Mouse (Mus musculus): ENCODE data around the gene Ms4a12. TPM values are rescaled to one million over a fixed set of nuclear protein-coding genes. Genes with fewer than 3 reads are reported as not detected.
A peak's percentile ranks its signal among the peaks of the same experiment; 100 is the strongest.
"Not testable (repeated sequence)": the region's sequence is repeated elsewhere in the genome, so short reads cannot be mapped to it uniquely, and the experiment has no call there.

The Ms4a12 gene
- total RNA-seq (2021): not detected

DNA sequence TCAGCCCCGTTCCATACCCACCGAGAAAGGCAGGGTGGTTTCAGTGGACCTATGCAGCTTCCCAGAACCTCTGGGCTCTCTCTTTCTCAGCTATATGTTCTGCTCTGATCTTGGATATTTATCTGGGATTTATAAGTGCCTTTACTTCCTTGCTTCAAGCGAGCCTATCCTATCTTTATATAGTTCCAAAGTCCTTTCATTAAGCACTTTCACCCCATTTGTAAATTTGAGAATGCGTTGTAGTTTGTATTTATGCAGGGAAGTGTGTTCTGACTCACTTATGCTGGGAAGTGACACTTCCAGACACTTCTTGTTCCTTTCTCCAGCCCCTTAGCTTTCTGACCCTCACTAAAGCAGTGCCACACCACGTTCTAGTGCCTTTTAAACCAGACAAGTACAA is at the start of gene Ms4a12:
Gene Ms4a12, minus strand, starts transcription at position 101 of the 400 bp plus-strand sequence.
- intact Hi-C loops (cut with DNase I): no loop called here
- no peak for DNase-seq (ENCODE audit: low spot score in 2 of 2)

DNA sequence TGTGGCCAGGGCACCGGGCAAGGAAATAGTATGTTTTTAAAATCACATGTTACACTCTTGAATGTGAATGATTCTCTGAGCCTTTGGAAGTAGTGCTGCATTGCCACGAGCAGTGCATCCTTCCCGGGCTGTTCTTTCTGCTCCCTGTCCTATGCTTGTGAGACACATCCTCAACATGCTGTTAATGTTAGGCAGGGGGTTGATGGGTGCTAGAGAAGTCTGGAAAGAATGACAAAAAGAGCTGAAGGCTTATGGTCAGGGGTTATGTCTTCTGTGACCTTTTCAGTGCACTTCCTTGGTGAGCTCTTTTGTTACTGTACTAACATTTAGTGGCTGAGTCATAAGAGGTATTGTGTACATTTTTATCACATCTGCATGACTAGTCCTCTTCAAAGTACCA is 48.0 kb upstream of the Ms4a12 start:
- DNase-seq (ENCODE audit: low spot score in 2 of 2): no peak
- intact Hi-C loops (cut with DNase I): no loop called here

- intact Hi-C loops (cut with DNase I): no loop called here
- no peak for DNase-seq (ENCODE audit: low spot score in 2 of 2)
Measured at GRCm38 (mm10) chr19:11276431-11276830, 44.2 kb upstream of the Ms4a12 start.

DNA sequence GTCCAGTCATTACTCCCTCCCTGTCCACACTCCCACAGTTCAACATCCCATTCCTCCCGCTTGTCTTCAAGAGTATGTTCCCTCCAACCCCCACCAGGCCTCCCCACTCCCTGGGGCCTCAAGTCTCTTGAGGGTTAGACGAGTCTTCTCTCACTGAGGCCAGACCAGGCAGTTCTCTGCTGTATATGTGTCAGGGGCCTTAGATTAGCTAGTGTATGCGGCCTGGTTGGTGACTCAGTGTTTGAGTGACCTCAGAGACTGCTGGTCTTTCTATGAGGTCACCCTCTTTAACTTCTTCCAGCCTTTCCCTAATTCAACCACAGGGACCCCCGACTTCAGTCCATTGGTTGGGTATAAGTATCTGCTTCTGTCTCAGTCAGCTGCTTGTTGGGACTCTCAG is 34.7 kb upstream of the Ms4a12 start:
- no peak for DNase-seq (ENCODE audit: low spot score in 2 of 2)
- intact Hi-C loops (cut with DNase I): no loop called here

- DNase-seq (ENCODE audit: low spot score in 2 of 2): no peak
- intact Hi-C loops (cut with DNase I): no loop called here
Measured at GRCm38 (mm10) chr19:11266052-11266845, 34.0 kb upstream of the Ms4a12 start, which contains the start of gene Ms4a1. TSS of gene Ms4a1 (minus strand) at chr19:11266241.

DNA sequence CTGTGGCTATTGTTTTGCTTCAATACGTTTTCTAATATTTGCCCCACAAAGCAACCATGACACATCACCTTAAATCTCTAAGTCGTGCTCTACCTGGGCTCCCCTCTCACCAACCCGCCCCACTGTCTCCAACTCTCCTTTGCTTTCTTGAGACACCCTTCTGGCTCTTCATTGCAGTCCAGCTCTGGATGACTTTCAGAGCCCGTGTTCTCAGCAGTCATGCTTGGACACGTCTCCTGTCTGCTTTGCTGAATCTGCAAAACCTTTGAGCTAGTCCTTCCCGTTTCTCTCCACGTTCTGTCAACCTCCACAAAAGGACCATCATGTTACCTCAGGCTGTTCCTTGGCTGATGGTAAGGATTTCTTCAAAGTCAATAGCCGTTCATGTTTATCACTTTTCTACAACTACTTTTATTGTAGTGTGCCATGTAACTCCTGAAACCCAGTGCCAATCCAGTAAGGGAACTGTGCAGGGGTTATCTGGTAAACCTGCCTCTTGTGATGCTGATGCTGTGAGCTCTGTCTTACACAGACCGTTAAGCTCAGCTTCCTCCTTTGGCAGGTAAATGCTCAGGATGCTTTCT is 32.4 kb upstream of the Ms4a12 start:
- intact Hi-C loops (cut with DNase I): no loop called here
- DNase-seq (ENCODE audit: low spot score in 2 of 2): no peak

- intact Hi-C loops (cut with DNase I): no loop called here
- DNase-seq (ENCODE audit: low spot score in 2 of 2): no peak
Measured at GRCm38 (mm10) chr19:11263549-11263948, 31.3 kb upstream of the Ms4a12 start.

GRCm38 (mm10) chr19:11262932-11263331 is 30.7 kb upstream of the Ms4a12 start:
- intact Hi-C loops (cut with DNase I); DNase-seq (ENCODE audit: low spot score in 2 of 2): not testable (repeated sequence)

DNA sequence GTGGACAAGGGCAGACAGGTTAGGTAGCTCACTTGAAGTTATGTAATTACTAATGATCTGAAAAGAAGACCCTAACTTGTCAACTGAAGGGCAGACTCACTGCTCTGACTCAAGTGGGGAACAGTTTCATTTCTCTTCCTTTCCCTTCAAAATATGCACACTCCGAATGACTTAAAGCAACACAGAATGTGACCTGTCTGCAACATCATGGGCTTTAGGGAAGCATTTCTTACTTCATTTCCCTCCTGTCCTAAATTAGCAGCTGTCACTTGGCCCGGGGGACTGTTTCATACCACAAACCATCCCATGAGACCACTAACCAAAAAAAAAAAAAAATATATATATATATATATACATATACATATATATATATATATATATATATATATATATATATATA is 29.3 kb upstream of the Ms4a12 start:
- intact Hi-C loops (cut with DNase I): no loop called here
- DNase-seq (ENCODE audit: low spot score in 2 of 2): no peak

- intact Hi-C loops (cut with DNase I): no loop called here
- no peak for DNase-seq (ENCODE audit: low spot score in 2 of 2)
Measured at GRCm38 (mm10) chr19:11244230-11244629, 12.0 kb upstream of the Ms4a12 start.

- no peak for DNase-seq (ENCODE audit: low spot score in 2 of 2)
- intact Hi-C loops (cut with DNase I): no loop called here
Measured at GRCm38 (mm10) chr19:11242560-11242959, 10.3 kb upstream of the Ms4a12 start.

- intact Hi-C loops (cut with DNase I): no loop called here
Measured at GRCm38 (mm10) chr19:11235820-11236219, 3.6 kb upstream of the Ms4a12 start.

DNA sequence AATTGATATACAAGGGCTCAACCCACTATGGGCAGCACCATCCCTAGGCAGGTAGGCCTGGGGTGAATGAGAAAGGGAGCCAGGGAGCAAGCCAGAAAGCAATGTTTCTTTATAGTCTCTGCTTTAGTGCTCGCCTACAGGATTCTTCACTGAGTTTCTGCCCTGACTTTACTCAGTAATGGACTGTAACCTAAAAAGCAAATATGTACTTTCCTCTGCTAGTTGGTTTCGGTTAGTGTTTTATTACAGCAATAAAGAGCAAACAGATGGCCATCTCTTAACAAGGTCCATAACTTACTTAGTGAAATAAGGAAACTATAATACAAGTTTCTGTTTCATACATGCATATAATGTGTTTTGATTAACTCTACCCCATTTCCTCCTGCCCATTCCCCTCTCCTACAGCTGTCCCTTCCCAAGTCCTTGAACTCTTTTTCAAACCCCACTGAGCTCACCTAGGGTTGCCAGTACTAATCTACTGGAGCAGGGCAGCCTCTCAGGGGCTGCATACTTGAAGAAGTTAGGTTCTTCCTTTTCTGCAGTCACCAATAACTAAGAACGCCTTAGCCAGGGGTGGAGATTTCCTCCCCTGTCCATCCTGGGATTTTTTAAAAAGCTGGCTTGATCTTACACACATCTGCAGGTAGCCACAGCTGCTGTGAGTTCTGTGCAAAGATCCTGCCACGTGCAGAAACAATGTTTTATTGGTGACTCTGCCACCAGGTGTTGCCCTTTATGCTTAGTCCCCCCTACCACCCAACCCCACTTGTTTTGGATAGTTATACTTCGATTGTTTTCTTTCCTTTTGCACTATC is 2.9 kb upstream of the Ms4a12 start:
- no peak for DNase-seq (ENCODE audit: low spot score in 2 of 2)
- intact Hi-C loops (cut with DNase I): no loop called here

More at GRCm38 (mm10) chr19:11235820-11236219, 3.6 kb upstream of the Ms4a12 start:
- no peak for DNase-seq (ENCODE audit: low spot score in 2 of 2)

- DNase-seq (ENCODE audit: low spot score in 2 of 2): no peak
- intact Hi-C loops (cut with DNase I): no loop called here
Measured at GRCm38 (mm10) chr19:11234244-11234643, 2.0 kb upstream of the Ms4a12 start.

- intact Hi-C loops (cut with DNase I): no loop called here
- DNase-seq (ENCODE audit: low spot score in 2 of 2): no peak
Measured at GRCm38 (mm10) chr19:11196546-11196945, 35.7 kb downstream of the Ms4a12 start, which contains the start of gene Ms4a13. TSS of gene Ms4a13 (minus strand) at chr19:11196737.

- intact Hi-C loops (cut with DNase I): no loop called here
- DNase-seq (ENCODE audit: low spot score in 2 of 2): no peak
Measured at GRCm38 (mm10) chr19:11192552-11192951, 39.7 kb downstream of the Ms4a12 start.

DNA sequence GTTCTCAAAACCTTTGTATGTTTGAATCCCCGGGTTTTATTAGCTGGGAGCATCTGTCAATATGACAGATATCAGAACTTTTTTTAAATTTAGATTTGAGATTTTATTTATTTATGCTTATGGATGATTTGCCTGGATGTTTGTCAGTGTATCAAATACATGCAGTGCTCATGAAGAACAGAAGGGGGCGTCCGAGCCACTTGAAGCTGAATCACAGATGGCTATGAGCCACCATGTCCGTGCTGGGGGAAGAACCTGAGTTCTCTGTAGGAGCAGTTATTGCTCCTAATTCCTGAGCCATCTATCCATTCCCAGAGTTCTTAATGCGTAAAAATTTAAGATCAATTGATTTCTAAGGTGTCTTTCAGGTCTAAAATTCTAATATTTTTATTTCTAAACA is 48.1 kb downstream of the Ms4a12 start:
- DNase-seq (ENCODE audit: low spot score in 2 of 2): peak in 1 of 2 experiments; percentile 2
- intact Hi-C loops (cut with DNase I): no loop called here

- no peak for DNase-seq (ENCODE audit: low spot score in 2 of 2)
Measured at GRCm38 (mm10) chr19:11177464-11177863, 54.8 kb downstream of the Ms4a12 start.

DNA sequence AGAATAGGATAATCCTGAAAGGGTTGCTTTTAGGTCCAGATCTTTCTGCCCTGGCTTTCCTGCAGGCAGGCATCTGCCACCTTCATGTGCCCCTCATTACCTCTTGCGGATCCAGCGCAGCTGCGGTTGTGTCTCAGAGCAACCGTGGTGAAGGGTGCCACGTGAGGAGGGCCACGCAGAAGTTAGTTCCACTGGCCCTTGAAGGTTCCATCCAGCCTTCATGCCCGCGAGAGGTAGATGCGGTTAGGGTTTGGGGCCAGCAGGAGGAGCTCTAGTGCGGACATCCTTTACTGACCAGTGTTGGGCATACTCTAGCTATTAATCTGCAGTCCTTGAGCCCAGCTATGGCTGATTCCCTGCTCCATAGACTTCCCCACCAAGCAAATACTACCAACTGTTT is 67.1 kb downstream of the Ms4a12 start, which contains the start of gene 1700025F22Rik:
Gene 1700025F22Rik, minus strand, starts transcription at position 149 of the 400 bp plus-strand sequence.
- DNase-seq (ENCODE audit: low spot score in 2 of 2): no peak
- intact Hi-C loops (cut with DNase I): no loop called here

More at GRCm38 (mm10) chr19:11177464-11177863, 54.8 kb downstream of the Ms4a12 start:
- intact Hi-C loops (cut with DNase I): no loop called here
